Mouse (Mus musculus): ENCODE results near the gene Spata25. TPM values are rescaled to one million over a fixed set of nuclear protein-coding genes. Genes with fewer than 3 reads are reported as not detected.

The Spata25 gene
- polyA plus RNA-seq, 1 experiment, result 0.40 TPM

- H3K27me3 ChIP-seq (ENCODE audit: control insufficient read depth, insufficient read depth, insufficient read length), result no peaks in the 10 kb centered on the region
- peaks cover 15% of the 10 kb centered on the region for H3K79me2 ChIP-seq (ENCODE audit: control insufficient read depth, insufficient read depth)
- H3K36me3 ChIP-seq (ENCODE audit: control insufficient read depth, insufficient read depth), result no peaks in the 10 kb centered on the region
- no peak overlapping the region for H3ac ChIP-seq (ENCODE audit: control insufficient read depth, insufficient read length)
- no peak overlapping the region for H3K4me2 ChIP-seq (ENCODE audit: low read depth)
- no peak for TF ChIP-seq E2F4 (IDR thresholded peaks at IDR 0.05; ENCODE audit: insufficient read depth)
- no peak for TF ChIP-seq USF1 (IDR thresholded peaks at IDR 0.05; ENCODE audit: low read depth)
- no peak for TF ChIP-seq REST (IDR thresholded peaks at IDR 0.05; ENCODE audit: insufficient read depth, insufficient read length)
- TF ChIP-seq CEBPB (IDR thresholded peaks at IDR 0.05; ENCODE audit: insufficient read depth, poor library complexity, severe bottlenecking), result no peak
- TF ChIP-seq TCF3 (IDR thresholded peaks at IDR 0.05; ENCODE audit: insufficient read length, low read depth), result no peak
- no peak for TF ChIP-seq POLR2AphosphoS2 (IDR thresholded peaks at IDR 0.05; ENCODE audit: insufficient read length, low read depth)
- TF ChIP-seq MYOD1 (IDR thresholded peaks at IDR 0.05; ENCODE audit: control insufficient read depth in 1 of 3, insufficient read length in 2 of 3, low read depth in 2 of 3), result no peak
- TF ChIP-seq MYOG (IDR thresholded peaks at IDR 0.05; ENCODE audit: control insufficient read depth in 1 of 3, insufficient read depth in 1 of 3, insufficient read length in 2 of 3, low read depth in 2 of 3), result no peak
- TF ChIP-seq SRF (IDR thresholded peaks at IDR 0.05; ENCODE audit: control insufficient read depth, insufficient read length, low read depth), result no peak
- TF ChIP-seq MAX (IDR thresholded peaks at IDR 0.05; ENCODE audit: low read depth), result no peak
- TF ChIP-seq POLR2A (IDR thresholded peaks at IDR 0.05; ENCODE audit: insufficient read length, low read depth), result no peak
- TF ChIP-seq TCF12 (IDR thresholded peaks at IDR 0.05; ENCODE audit: insufficient read depth, poor library complexity, severe bottlenecking), result no peak
- H3K4me3 ChIP-seq, result no peak overlapping the region
Measured at GRCm38 (mm10) chr2:164821060-164821459, 7.3 kb downstream of the Spata25 start.

- Histone ChIP-seq H3K4me3 (no peak overlapping the region), H3K4me2 (ENCODE audit: low read depth) (no peak overlapping the region), H3K27me3 (ENCODE audit: control insufficient read depth, insufficient read depth, insufficient read length) (no peaks in the 10 kb centered on the region), H3K79me2 (ENCODE audit: control insufficient read depth, insufficient read depth) (no peaks in the 10 kb centered on the region), H3ac (ENCODE audit: control insufficient read depth, insufficient read length) (no peak overlapping the region), H3K36me3 (ENCODE audit: control insufficient read depth, insufficient read depth) (no peaks in the 10 kb centered on the region)
- TF ChIP-seq MYOD1 (IDR thresholded peaks at IDR 0.05; ENCODE audit: control insufficient read depth in 1 of 3, insufficient read length in 2 of 3, low read depth in 2 of 3) (no peak), POLR2AphosphoS2 (IDR thresholded peaks at IDR 0.05; ENCODE audit: insufficient read length, low read depth) (no peak), TCF3 (IDR thresholded peaks at IDR 0.05; ENCODE audit: insufficient read length, low read depth) (no peak), MYOG (IDR thresholded peaks at IDR 0.05; ENCODE audit: control insufficient read depth in 1 of 3, insufficient read depth in 1 of 3, insufficient read length in 2 of 3, low read depth in 2 of 3) (no peak), REST (IDR thresholded peaks at IDR 0.05; ENCODE audit: insufficient read depth, insufficient read length) (no peak), SRF (IDR thresholded peaks at IDR 0.05; ENCODE audit: control insufficient read depth, insufficient read length, low read depth) (no peak)
Measured at GRCm38 (mm10) chr2:164817703-164818102, 10.6 kb downstream of the Spata25 start.

- Histone ChIP-seq H3K36me3 (ENCODE audit: control insufficient read depth, insufficient read depth) (no peaks in the 10 kb centered on the region), H3ac (ENCODE audit: control insufficient read depth, insufficient read length) (no peak overlapping the region), H3K4me3 (no peak overlapping the region), H3K27me3 (ENCODE audit: control insufficient read depth, insufficient read depth, insufficient read length) (no peaks in the 10 kb centered on the region), H3K79me2 (ENCODE audit: control insufficient read depth, insufficient read depth) (no peaks in the 10 kb centered on the region), H3K4me2 (ENCODE audit: low read depth) (no peak overlapping the region)
- TF ChIP-seq POLR2AphosphoS2 (IDR thresholded peaks at IDR 0.05; ENCODE audit: insufficient read length, low read depth), result no peak
- no peak for TF ChIP-seq TCF12 (IDR thresholded peaks at IDR 0.05; ENCODE audit: insufficient read depth, poor library complexity, severe bottlenecking)
- no peak for TF ChIP-seq REST (IDR thresholded peaks at IDR 0.05; ENCODE audit: insufficient read depth, insufficient read length)
Measured at GRCm38 (mm10) chr2:164817206-164817605, 11.1 kb downstream of the Spata25 start.

GRCm38 (mm10) chr2:164815821-164816220 lies 12.5 kb downstream of the Spata25 start:
- TF ChIP-seq E2F4 (IDR thresholded peaks at IDR 0.05; ENCODE audit: insufficient read depth) (no peak), POLR2AphosphoS2 (IDR thresholded peaks at IDR 0.05; ENCODE audit: insufficient read length, low read depth) (no peak), USF1 (IDR thresholded peaks at IDR 0.05; ENCODE audit: low read depth) (no peak), CEBPB (IDR thresholded peaks at IDR 0.05; ENCODE audit: insufficient read depth, poor library complexity, severe bottlenecking) (no peak), REST (IDR thresholded peaks at IDR 0.05; ENCODE audit: insufficient read depth, insufficient read length) (no peak), POLR2A (IDR thresholded peaks at IDR 0.05; ENCODE audit: insufficient read length, low read depth) (no peak), TCF12 (IDR thresholded peaks at IDR 0.05; ENCODE audit: insufficient read depth, poor library complexity, severe bottlenecking) (no peak), MYOD1 (IDR thresholded peaks at IDR 0.05; ENCODE audit: control insufficient read depth in 1 of 3, insufficient read length in 2 of 3, low read depth in 2 of 3) (no peak), MYOG (IDR thresholded peaks at IDR 0.05; ENCODE audit: control insufficient read depth in 1 of 3, insufficient read depth in 1 of 3, insufficient read length in 2 of 3, low read depth in 2 of 3) (no peak), TCF3 (IDR thresholded peaks at IDR 0.05; ENCODE audit: insufficient read length, low read depth) (no peak), SRF (IDR thresholded peaks at IDR 0.05; ENCODE audit: control insufficient read depth, insufficient read length, low read depth) (no peak), MAX (IDR thresholded peaks at IDR 0.05; ENCODE audit: low read depth) (no peak)
- H3K27me3 ChIP-seq (ENCODE audit: control insufficient read depth, insufficient read depth, insufficient read length), result no peaks in the 10 kb centered on the region
- H3K79me2 ChIP-seq (ENCODE audit: control insufficient read depth, insufficient read depth), result no peaks in the 10 kb centered on the region
- no peak overlapping the region for H3ac ChIP-seq (ENCODE audit: control insufficient read depth, insufficient read length)
- H3K4me2 ChIP-seq (ENCODE audit: low read depth), result no peak overlapping the region
- H3K36me3 ChIP-seq (ENCODE audit: control insufficient read depth, insufficient read depth), result no peaks in the 10 kb centered on the region
- H3K4me3 ChIP-seq, result no peak overlapping the region

DNA sequence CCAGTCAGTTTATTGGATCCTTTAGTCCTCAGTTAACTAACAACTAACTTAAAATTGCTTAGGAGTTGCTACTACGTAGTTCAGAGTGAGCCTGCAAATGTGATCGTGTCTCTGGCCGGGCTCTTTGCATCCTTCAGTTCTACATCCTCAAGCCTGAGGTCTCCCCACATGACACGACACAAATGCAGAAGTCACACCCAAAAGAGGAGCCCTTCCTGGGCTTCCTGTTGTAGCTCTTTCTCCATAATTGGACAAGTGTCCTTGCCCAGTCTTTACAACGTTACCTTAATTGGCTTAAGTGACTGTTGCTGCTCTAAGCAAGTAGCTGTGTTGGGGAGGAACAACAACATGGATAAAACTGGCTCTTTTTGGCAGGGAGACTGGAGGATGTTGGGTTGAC lies 13.0 kb downstream of the Spata25 start:
- no peak overlapping the region for H3ac ChIP-seq (ENCODE audit: control insufficient read depth, insufficient read length)
- no peaks in the 10 kb centered on the region for H3K36me3 ChIP-seq (ENCODE audit: control insufficient read depth, insufficient read depth)
- TF ChIP-seq REST (IDR thresholded peaks at IDR 0.05; ENCODE audit: insufficient read depth, insufficient read length) (no peak), SRF (IDR thresholded peaks at IDR 0.05; ENCODE audit: control insufficient read depth, insufficient read length, low read depth) (no peak), POLR2AphosphoS2 (IDR thresholded peaks at IDR 0.05; ENCODE audit: insufficient read length, low read depth) (no peak), MYOD1 (IDR thresholded peaks at IDR 0.05; ENCODE audit: control insufficient read depth in 1 of 3, insufficient read length in 2 of 3, low read depth in 2 of 3) (no peak), CEBPB (IDR thresholded peaks at IDR 0.05; ENCODE audit: insufficient read depth, poor library complexity, severe bottlenecking) (no peak), MAX (IDR thresholded peaks at IDR 0.05; ENCODE audit: low read depth) (no peak), TCF3 (IDR thresholded peaks at IDR 0.05; ENCODE audit: insufficient read length, low read depth) (no peak), TCF12 (IDR thresholded peaks at IDR 0.05; ENCODE audit: insufficient read depth, poor library complexity, severe bottlenecking) (no peak), MYOG (IDR thresholded peaks at IDR 0.05; ENCODE audit: control insufficient read depth in 1 of 3, insufficient read depth in 1 of 3, insufficient read length in 2 of 3, low read depth in 2 of 3) (no peak), E2F4 (IDR thresholded peaks at IDR 0.05; ENCODE audit: insufficient read depth) (no peak)
- H3K4me2 ChIP-seq (ENCODE audit: low read depth), result no peak overlapping the region
- H3K4me3 ChIP-seq, result no peak overlapping the region
- no peaks in the 10 kb centered on the region for H3K79me2 ChIP-seq (ENCODE audit: control insufficient read depth, insufficient read depth)
- no peaks in the 10 kb centered on the region for H3K27me3 ChIP-seq (ENCODE audit: control insufficient read depth, insufficient read depth, insufficient read length)
